Mouse (Mus musculus) adipose tissue, adult 10 weeks (tissue): ENCODE results near the gene Hspa1b. TPM values are rescaled to one million over a fixed set of nuclear protein-coding genes. Genes with fewer than 3 reads are reported as not detected.

Source experiments
- polyA plus RNA-seq: library from polyadenylated mRNA; stranded (reverse); fragments of 350-450 nt; fragmentation: Illumina TruSeq; extraction: RNeasy Lipid Tissue Mini Kit (QIAGEN cat#74804); gene quantifications from one replicate; pipeline ENCODE4 v1.2.3, GENCODE M21; 2014; ENCODE audit warnings: low read depth, low replicate concordance

Gene Hspa1b
- 47.9 TPM for polyA plus RNA-seq

DNA sequence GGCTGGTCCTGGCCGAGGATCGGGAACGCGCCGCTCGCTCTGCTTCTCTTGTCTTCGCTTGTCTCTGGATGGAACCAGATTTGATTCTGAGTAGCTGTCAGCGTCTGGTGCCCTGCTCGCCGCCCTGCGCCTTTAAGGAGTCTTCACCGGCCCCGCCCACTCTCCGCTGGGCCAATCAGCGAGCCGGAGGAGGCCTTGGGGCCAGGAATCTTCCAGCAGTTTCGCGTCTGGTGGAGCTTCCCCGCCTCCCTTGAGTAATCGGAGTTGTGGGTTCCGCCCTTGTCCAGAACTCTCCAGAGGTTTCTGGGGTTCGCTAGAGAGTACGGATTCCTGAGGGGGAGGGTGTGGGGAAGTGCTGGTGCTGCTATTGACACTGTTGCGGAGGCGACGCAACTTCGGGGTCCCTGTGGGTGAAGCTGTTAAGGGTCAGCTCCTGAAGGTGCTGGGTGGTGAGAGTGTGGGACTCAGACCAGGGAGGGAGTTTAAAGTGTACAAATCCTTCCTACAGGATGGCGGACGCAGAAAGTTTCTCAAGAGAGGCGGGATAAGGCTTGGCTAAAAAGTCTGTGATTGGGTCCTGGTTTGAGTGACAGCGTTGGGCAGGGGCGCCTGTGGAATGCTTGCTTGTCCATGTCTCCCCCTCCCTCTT, at the start of gene Hspa1b:
Hspa1b (minus strand) TSS at position 109 of the 649 bp plus-strand sequence.

DNA sequence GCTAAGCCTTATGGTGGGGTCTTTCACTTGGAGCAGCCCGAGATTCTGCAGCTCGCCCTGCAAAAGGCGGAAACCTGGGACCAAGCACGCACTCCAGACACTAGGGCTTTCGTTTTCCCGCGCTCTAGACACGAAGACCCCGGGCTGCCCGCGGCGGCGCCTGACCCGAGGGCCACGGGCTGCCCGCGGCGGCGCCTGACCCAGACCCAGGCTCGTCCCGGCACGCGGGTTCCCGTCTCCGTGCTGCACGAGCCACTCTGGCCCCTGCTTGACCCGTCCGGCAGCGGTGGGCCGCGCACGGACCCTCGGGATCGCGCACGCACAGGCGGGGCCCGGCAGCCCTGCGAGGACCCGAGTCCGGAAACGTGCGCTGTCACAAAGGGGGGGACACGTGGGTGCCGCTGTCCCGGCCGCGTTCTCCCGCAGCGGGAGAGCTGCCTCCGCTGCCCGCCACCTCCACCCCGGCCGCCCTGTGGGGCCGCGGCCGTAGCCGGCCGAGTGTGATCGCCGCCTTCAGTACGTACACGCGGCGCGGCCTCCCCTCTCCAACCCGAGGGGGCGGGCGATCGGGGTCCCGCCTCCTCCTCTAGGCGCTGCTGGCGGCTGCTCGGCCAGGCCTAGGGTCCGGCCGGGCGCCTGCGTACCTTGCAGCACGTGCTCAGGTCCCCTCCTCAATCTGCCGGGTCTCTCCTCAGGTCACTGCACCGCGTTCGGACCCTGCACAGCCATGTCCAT, 41.8 kb upstream of the Hspa1b start, which contains the start of gene Vars:
Vars (plus strand) TSS at position 271 of the 735 bp plus-strand sequence.

DNA sequence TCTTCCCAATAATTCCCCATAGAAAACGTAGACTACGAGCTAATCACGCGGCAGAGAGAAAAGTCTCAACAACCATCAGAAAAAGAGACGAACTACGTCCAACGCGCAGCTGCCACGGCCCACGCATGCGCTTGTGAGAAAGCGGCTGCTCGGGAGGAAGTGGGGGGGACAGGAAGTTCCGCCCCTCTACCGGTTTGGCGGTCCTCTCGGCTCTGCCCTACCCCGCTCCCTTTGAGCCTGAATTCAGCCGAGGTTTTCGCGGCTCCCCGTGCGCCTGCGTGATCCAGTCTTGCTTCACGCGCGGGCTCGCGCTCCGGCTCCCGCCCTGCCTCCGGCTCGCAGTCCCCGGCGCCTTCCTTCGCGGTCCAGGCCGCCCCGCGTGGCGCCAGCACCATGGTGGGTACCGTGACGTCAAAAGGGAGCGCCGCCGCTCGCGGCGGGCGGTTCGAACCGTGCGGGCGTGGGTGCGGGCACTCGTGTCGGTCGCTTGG, 22.7 kb upstream of the Hspa1b start, which contains the start of gene Lsm2:
Lsm2 (plus strand) TSS at position 173 of the 491 bp plus-strand sequence.

DNA sequence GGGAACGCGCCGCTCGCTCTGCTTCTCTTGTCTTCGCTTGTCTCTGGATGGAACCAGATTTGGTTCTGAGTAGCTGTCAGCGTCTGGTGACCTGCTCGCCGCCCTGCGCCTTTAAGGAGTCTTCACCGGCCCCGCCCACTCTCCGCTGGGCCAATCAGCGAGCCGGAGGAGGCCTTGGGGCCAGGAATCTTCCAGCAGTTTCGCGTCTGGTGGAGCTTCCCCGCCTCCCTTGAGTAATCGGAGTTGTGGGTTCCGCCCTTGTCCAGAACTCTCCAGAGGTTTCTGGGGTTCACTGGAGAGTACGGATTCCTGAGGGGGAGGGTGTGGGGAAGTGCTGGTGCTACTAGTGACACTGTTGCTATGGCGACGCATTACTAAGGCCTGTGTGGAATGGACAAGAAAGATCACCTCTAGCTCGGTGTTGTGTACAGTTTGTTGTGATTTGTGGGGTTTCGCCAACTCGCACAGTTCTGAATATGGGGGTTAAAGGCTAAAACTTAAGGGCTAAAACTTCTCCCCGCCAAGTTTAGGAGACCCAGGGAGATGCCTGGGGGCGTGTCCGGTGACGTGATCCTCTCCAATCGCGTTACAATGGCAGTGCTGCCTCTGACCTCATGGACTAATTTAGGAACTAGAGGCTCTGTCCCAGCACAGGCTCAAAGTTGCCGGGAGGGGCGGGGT, 13.2 kb upstream of the Hspa1b start, which contains the start of the genes Hspa1a and Hspa1l:
Hspa1a (minus strand) TSS at position 88 of the 681 bp plus-strand sequence.
Hspa1l (plus strand) TSS at position 635 of the 681 bp plus-strand sequence.

DNA sequence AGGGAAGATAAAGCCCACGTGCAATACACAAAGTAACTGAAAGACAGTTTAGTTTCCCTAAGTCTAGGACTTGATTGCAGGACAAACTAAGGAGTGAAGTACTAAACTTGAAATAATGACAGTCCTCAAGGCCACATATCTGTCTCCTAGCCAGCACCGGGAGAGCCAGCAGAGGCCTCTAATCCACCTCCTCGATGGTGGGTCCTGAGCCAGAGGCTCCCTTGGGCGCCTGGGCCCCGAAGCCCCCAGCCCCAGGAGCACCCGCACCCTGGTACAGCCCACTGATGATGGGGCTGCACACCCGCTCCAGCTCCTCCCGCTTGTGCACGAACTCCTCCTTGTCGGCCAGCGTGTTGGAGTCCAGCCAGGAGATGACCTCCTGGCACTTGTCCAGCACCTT, 10.8 kb upstream of the Hspa1b start, which contains the start of gene Gm20481:
Gm20481 (plus strand) TSS at position 91 of the 400 bp plus-strand sequence.

DNA sequence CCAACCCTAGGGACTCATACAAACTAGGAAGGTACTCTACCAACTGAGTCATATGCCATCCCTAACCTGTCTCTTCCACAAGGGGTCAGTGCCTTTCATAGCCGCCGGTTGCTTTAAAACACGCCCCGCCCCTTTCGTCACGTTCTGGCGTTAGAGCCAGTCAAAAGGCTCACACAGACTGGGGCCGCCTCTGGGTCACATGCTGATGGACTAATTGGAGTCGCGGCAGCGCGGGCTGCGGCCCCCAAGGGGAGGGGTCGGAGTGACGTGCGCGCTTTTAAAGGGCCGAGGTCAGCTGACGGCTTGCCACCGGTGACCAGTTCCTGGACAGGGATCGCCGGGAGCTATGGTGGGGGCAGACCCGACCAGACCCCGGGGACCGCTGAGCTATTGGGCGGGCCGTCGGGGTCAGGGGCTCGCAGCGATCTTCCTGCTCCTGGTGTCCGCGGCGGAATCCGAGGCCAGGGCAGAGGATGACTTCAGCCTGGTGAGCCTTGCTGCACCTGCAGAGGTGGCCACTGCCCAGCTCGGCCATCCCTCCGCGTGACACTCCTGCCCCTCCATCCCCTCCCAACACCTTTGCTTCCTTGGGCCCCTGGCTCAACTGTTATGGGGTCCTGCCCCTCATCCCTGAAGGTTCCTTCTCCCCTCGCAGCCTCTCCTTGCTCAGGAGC, 27.8 kb downstream of the Hspa1b start, which contains the start of gene Neu1:
Neu1 (plus strand) TSS at position 193 of the 674 bp plus-strand sequence.

DNA sequence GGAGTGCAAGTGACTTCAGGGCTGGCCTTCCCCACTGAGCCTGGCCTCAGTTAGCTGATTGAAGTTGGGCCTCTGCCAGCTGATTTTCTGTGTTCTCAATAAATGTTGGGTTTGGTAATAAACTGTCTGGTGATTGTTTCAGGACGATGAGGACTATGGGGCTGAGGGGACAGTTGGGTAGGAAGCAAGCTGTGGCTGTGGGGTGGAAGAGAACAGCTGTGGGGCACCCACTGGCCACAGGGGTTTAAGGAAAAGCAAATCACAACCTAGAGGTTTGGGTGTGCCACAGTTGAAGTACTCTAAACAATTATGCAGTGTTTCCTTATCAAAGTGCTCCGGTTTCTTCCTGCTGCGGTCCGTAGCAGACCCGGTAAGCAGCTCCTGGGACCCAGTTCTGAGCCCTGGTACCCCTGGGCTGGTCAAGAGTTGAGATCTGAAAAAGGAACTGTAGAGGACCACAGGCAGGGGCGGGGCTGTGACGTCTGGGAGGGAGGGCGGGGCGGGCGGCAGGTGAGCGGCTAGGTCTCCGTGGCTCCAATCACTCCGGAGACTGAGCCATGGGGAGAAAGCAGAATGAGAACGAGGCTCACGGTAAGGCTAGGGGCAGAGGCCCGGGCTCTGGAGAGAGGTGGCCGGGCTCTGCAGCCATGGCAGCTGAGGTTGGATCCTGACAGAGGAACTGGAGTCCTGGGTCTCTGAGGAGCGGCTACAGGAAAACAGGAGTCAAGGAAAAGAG, 44.9 kb downstream of the Hspa1b start, which contains the start of gene Slc44a4:
Slc44a4 (plus strand) TSS at position 537 of the 736 bp plus-strand sequence.

Other genes starting within 250 kb of the Hspa1b start
- gene C4b, start 215.4 kb downstream of the Hspa1b start, polyA plus RNA-seq = 248 TPM
- 1.4 TPM for gene Cyp21a1, start 154.7 kb downstream of the Hspa1b start, polyA plus RNA-seq
- gene Stk19, start 122.3 kb downstream of the Hspa1b start, polyA plus RNA-seq = 45.3 TPM
- gene Dxo, start 122.2 kb downstream of the Hspa1b start, polyA plus RNA-seq = 59.7 TPM
- 45.7 TPM for gene Skiv2l, start 109.0 kb downstream of the Hspa1b start, polyA plus RNA-seq
- 75.8 TPM for gene Nelfe, start 108.8 kb downstream of the Hspa1b start, polyA plus RNA-seq
- gene Cfb, start 96.7 kb downstream of the Hspa1b start, polyA plus RNA-seq = 114 TPM
- 14.4 TPM for gene Zbtb12, start 79.8 kb downstream of the Hspa1b start, polyA plus RNA-seq
- not detected for gene Gm20547, start 77.2 kb downstream of the Hspa1b start, polyA plus RNA-seq
- gene C2, start 61.0 kb downstream of the Hspa1b start, polyA plus RNA-seq = 104 TPM
- gene Ehmt2, start 60.8 kb downstream of the Hspa1b start, polyA plus RNA-seq = 113 TPM
- 39.3 TPM for gene Slc44a4, start 44.8 kb downstream of the Hspa1b start, polyA plus RNA-seq
- gene Neu1, start 28.0 kb downstream of the Hspa1b start, polyA plus RNA-seq = 81.9 TPM
- gene Gm20481, start 10.7 kb upstream of the Hspa1b start, polyA plus RNA-seq = not detected
- gene Hspa1a, start 12.9 kb upstream of the Hspa1b start, polyA plus RNA-seq = 24.3 TPM
- gene Hspa1l, start 13.5 kb upstream of the Hspa1b start, polyA plus RNA-seq = 12.0 TPM
- 23.4 TPM for gene Lsm2, start 22.6 kb upstream of the Hspa1b start, polyA plus RNA-seq
- gene Vars, start 41.7 kb upstream of the Hspa1b start, polyA plus RNA-seq = 62.8 TPM
- 0.96 TPM for gene Vwa7, start 57.3 kb upstream of the Hspa1b start, polyA plus RNA-seq
- gene Sapcd1, start 68.8 kb upstream of the Hspa1b start, polyA plus RNA-seq = 2.9 TPM
- 4.2 TPM for gene Msh5, start 87.5 kb upstream of the Hspa1b start, polyA plus RNA-seq
- 127 TPM for gene Clic1, start 90.7 kb upstream of the Hspa1b start, polyA plus RNA-seq
- 43.7 TPM for gene Ddah2, start 99.8 kb upstream of the Hspa1b start, polyA plus RNA-seq
- 2.2 TPM for gene Ly6g6c, start 106.2 kb upstream of the Hspa1b start, polyA plus RNA-seq
- 2.4 TPM for gene Mpig6b, start 106.9 kb upstream of the Hspa1b start, polyA plus RNA-seq
- gene Ly6g6e, start 117.7 kb upstream of the Hspa1b start, polyA plus RNA-seq = 8.2 TPM
- 14.6 TPM for gene Ly6g6d, start 118.8 kb upstream of the Hspa1b start, polyA plus RNA-seq
- not detected for gene Ly6g6f, start 126.4 kb upstream of the Hspa1b start, polyA plus RNA-seq
- 106 TPM for gene Abhd16a, start 130.0 kb upstream of the Hspa1b start, polyA plus RNA-seq
- gene Ly6g5c, start 149.0 kb upstream of the Hspa1b start, polyA plus RNA-seq = 1,353 TPM
- gene Ly6g5b, start 156.2 kb upstream of the Hspa1b start, polyA plus RNA-seq = 1,252 TPM
- gene Gpank1, start 162.2 kb upstream of the Hspa1b start, polyA plus RNA-seq = 14.5 TPM
- 234 TPM for gene Csnk2b, start 162.8 kb upstream of the Hspa1b start, polyA plus RNA-seq
- gene D17H6S53E, start 167.1 kb upstream of the Hspa1b start, polyA plus RNA-seq = 15.2 TPM
- gene Apom, start 172.8 kb upstream of the Hspa1b start, polyA plus RNA-seq = not detected
- 130 TPM for gene Bag6, start 175.9 kb upstream of the Hspa1b start, polyA plus RNA-seq
- 229 TPM for gene Prrc2a, start 205.7 kb upstream of the Hspa1b start, polyA plus RNA-seq
- 21.1 TPM for gene Aif1, start 216.8 kb upstream of the Hspa1b start, polyA plus RNA-seq
- 11.5 TPM for gene Lst1, start 229.2 kb upstream of the Hspa1b start, polyA plus RNA-seq
- gene Ltb, start 235.2 kb upstream of the Hspa1b start, polyA plus RNA-seq = 1.9 TPM
- 0.61 TPM for gene Tnf, start 242.8 kb upstream of the Hspa1b start, polyA plus RNA-seq
- gene Lta, start 246.1 kb upstream of the Hspa1b start, polyA plus RNA-seq = not detected